Comparison of ENCODE assay signal across 29 mouse cellular contexts in the genomic region with DNA sequence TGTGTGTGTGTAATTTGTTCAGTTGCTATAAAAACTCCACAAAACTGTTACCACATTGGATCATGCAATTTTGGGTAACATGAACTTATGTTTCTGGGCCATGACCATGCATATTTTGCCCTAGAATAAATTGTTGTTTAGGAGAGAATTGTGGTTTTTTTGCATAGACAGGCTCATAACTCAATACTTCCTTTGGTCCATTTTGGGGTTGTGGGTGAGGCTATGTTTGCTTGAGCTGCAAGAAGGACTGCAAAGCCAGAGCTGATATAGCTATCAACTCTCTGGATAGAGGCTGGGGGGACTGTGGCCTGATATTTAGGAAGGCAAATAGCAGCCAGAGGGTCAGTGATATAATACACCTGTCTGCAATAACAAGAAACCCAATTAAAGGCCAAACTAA.
"Had no signal": no experiment of that assay in that cellular context is flagged by ENCODE, and none has a peak within 500 bp of the region (broad histone marks: within the 10 kb centered on the region; RNA-seq: fewer than 3 reads in every experiment).

No protein-coding gene starts in this region.

- H3K27me3 ChIP-seq: embryonic facial prominence, embryonic 12.5 days; embryonic facial prominence, embryonic 13.5 days; embryonic facial prominence, embryonic 15.5 days; forebrain, embryonic 12.5 days; forebrain, embryonic 13.5 days; forebrain, embryonic 15.5 days had no signal

- H3K27ac ChIP-seq: embryonic facial prominence, embryonic 10.5 days; embryonic facial prominence, embryonic 12.5 days; embryonic facial prominence, embryonic 13.5 days; embryonic facial prominence, embryonic 15.5 days; forebrain, embryonic 10.5 days; forebrain, embryonic 12.5 days; forebrain, embryonic 13.5 days; forebrain, embryonic 15.5 days; gastrocnemius, adult 2 months had no signal

- ATAC-seq: forebrain, embryonic 13.5 days; forebrain, embryonic 14.5 days; forebrain, embryonic 15.5 days; forebrain, embryonic 16.5 days; forebrain, postnatal 0 days had no signal

- H3K36me3 ChIP-seq: embryonic facial prominence, embryonic 10.5 days; embryonic facial prominence, embryonic 12.5 days; embryonic facial prominence, embryonic 13.5 days; embryonic facial prominence, embryonic 15.5 days; forebrain, embryonic 10.5 days; forebrain, embryonic 12.5 days; forebrain, embryonic 15.5 days had no signal

- H3K4me2 ChIP-seq: embryonic facial prominence, embryonic 12.5 days; embryonic facial prominence, embryonic 13.5 days; embryonic facial prominence, embryonic 15.5 days; forebrain, embryonic 12.5 days; forebrain, embryonic 13.5 days; forebrain, embryonic 15.5 days had no signal

- H3K4me3 ChIP-seq: embryonic facial prominence, embryonic 10.5 days; embryonic facial prominence, embryonic 12.5 days; embryonic facial prominence, embryonic 13.5 days; embryonic facial prominence, embryonic 15.5 days; erythroblast, embryonic 14.5 days; forebrain, embryonic 10.5 days; forebrain, embryonic 12.5 days; forebrain, embryonic 13.5 days; forebrain, embryonic 15.5 days; gastrocnemius, adult 2 months had no signal

- H3K9me3 ChIP-seq: embryonic facial prominence, embryonic 10.5 days; embryonic facial prominence, embryonic 12.5 days; embryonic facial prominence, embryonic 13.5 days; embryonic facial prominence, embryonic 15.5 days; forebrain, embryonic 10.5 days; forebrain, embryonic 12.5 days; forebrain, embryonic 13.5 days; forebrain, embryonic 15.5 days had no signal

- H3K9ac ChIP-seq: embryonic facial prominence, embryonic 12.5 days; embryonic facial prominence, embryonic 13.5 days; embryonic facial prominence, embryonic 15.5 days; forebrain, embryonic 12.5 days; forebrain, embryonic 13.5 days; forebrain, embryonic 15.5 days; forebrain, postnatal 0 days had no signal

- DNase-seq: cerebellum, adult 18-20 months; cerebellum, adult 2 months; cerebellum, adult 8-10 months; cerebellum, adult 9-10 months; cerebellum, adult 9-11 months; cerebellum, postnatal 10 days; cerebellum, postnatal 14 days; cerebellum, postnatal 25 days; cerebellum, postnatal 36 days; embryo, embryonic 11 days; forebrain, postnatal 0 days; gastrocnemius, adult 2 months; gastrocnemius, postnatal 10 days; gastrocnemius, postnatal 14 days; gastrocnemius, postnatal 25 days; gastrocnemius, postnatal 36 days; heart, adult 11 months; heart, adult 18-20 months had no signal

- H3K4me1 ChIP-seq: embryonic facial prominence, embryonic 10.5 days; embryonic facial prominence, embryonic 12.5 days; embryonic facial prominence, embryonic 13.5 days; embryonic facial prominence, embryonic 15.5 days; forebrain, embryonic 13.5 days; forebrain, embryonic 15.5 days had no signal
